ENCODE assay signal across 12 mouse cellular contexts in genomic region chr19:23353881-23354401, GRCm38 (mm10).
DNase-seq lines count a peak whose midpoint lies in the region; ATAC-seq lines count a peak whose summit lies in the region.
"Had no signal": no experiment of that assay in that cellular context is flagged by ENCODE, and none has a peak within 500 bp of the region (broad histone marks: within the 10 kb centered on the region; RNA-seq: fewer than 3 reads in every experiment).

No protein-coding gene starts in this region.

- no peak for ATAC-seq in heart, embryonic 12.5 days (ENCODE audit: insufficient number of reproducible peaks, low FRiP score)
- 0 out of 2 replicates have a peak, but pooled peaks have one; percentile 54 for ATAC-seq in heart, embryonic 14.5 days (ENCODE audit: insufficient number of reproducible peaks, insufficient read depth, low FRiP score, low read depth)
- peak; percentile 69; the same call in 1 of the 2 replicates for ATAC-seq in kidney, embryonic 15.5 days (replicated peaks; ENCODE audit: low FRiP score)
- ATAC-seq: forebrain, postnatal 0 days had no signal

- no peaks in the 10 kb centered on the region for H3K9me3 ChIP-seq in heart, embryonic 12.5 days (replicated peaks)
- no peaks in the 10 kb centered on the region for H3K9me3 ChIP-seq in heart, embryonic 14.5 days (ENCODE audit: control insufficient read depth, low read length)
- no peaks in the 10 kb centered on the region for H3K9me3 ChIP-seq in kidney, embryonic 15.5 days (replicated peaks)
- H3K9me3 ChIP-seq: hindbrain, embryonic 15.5 days; neural tube, embryonic 12.5 days had no signal

- H3K27ac ChIP-seq in heart, embryonic 12.5 days (ENCODE audit: poor library complexity, severe bottlenecking): no peak overlapping the region
- H3K27ac ChIP-seq in heart, embryonic 14.5 days (replicated peaks in 1 of 2; ENCODE audit: control insufficient read depth in 1 of 2, insufficient read depth in 1 of 2, low read depth in 2 of 2, low read length in 2 of 2): no peak overlapping the region; a peak in 1 of 4 replicates
- peak overlapping the region; percentile 80 for H3K27ac ChIP-seq in kidney, embryonic 15.5 days
- H3K27ac ChIP-seq: hindbrain, embryonic 15.5 days; neural tube, embryonic 12.5 days had no signal

- H3K36me3 ChIP-seq in heart, embryonic 12.5 days: no peaks in the 10 kb centered on the region
- no peaks in the 10 kb centered on the region for H3K36me3 ChIP-seq in heart, embryonic 14.5 days (ENCODE audit: control insufficient read depth, insufficient read depth, low read length)
- no peaks in the 10 kb centered on the region for H3K36me3 ChIP-seq in kidney, embryonic 15.5 days
- H3K36me3 ChIP-seq: hindbrain, embryonic 15.5 days; neural tube, embryonic 12.5 days had no signal

- no peak overlapping the region for H3K4me2 ChIP-seq in heart, embryonic 12.5 days
- no peak overlapping the region for H3K4me2 ChIP-seq in heart, embryonic 14.5 days (ENCODE audit: low read length)
- no peak overlapping the region for H3K4me2 ChIP-seq in kidney, embryonic 15.5 days
- H3K4me2 ChIP-seq: hindbrain, embryonic 15.5 days; neural tube, embryonic 12.5 days had no signal

- WGBS in heart, embryonic 12.5 days: 37% methylated on average over 9 of the region's 9 CpGs
- WGBS in heart, embryonic 14.5 days: 41% methylated on average over 9 of the region's 9 CpGs
- WGBS in kidney, embryonic 15.5 days: 49% methylated on average over 9 of the region's 9 CpGs

- H3K4me3 ChIP-seq in heart, embryonic 12.5 days: no peak overlapping the region
- no peak overlapping the region for H3K4me3 ChIP-seq in heart, embryonic 14.5 days (ENCODE audit: control insufficient read depth in 1 of 2, insufficient read depth in 1 of 2, low read depth in 1 of 2, low read length in 2 of 2)
- no peak overlapping the region for H3K4me3 ChIP-seq in kidney, embryonic 15.5 days (replicated peaks)
- H3K4me3 ChIP-seq: hindbrain, embryonic 15.5 days; neural tube, embryonic 12.5 days had no signal

- peak; percentile 98 for DNase-seq in heart, adult 11 months
- peak; percentile 7 for DNase-seq in ovary, postnatal 14 days (ENCODE audit: low spot score)
- no peak for DNase-seq in spleen, postnatal 36 days (ENCODE audit: low spot score in 2 of 2)
- no peak for DNase-seq in thymus, postnatal 0 days (ENCODE audit: low spot score)
- no peak for DNase-seq in adrenal gland, adult 2 months
- DNase-seq: forebrain, postnatal 0 days; left cerebral cortex, postnatal 4 days had no signal

- no peaks in the 10 kb centered on the region for H3K27me3 ChIP-seq in heart, embryonic 12.5 days (replicated peaks)
- H3K27me3 ChIP-seq in heart, embryonic 14.5 days (ENCODE audit: control insufficient read depth, insufficient read depth, low read length): no peaks in the 10 kb centered on the region
- no peaks in the 10 kb centered on the region for H3K27me3 ChIP-seq in kidney, embryonic 15.5 days
- H3K27me3 ChIP-seq: hindbrain, embryonic 15.5 days; neural tube, embryonic 12.5 days had no signal

- no peak overlapping the region for H3K9ac ChIP-seq in heart, embryonic 12.5 days
- H3K9ac ChIP-seq in heart, embryonic 14.5 days (ENCODE audit: low read length): no peak overlapping the region
- H3K9ac ChIP-seq in kidney, embryonic 15.5 days: no peak overlapping the region
- H3K9ac ChIP-seq: forebrain, postnatal 0 days; hindbrain, embryonic 15.5 days; neural tube, embryonic 12.5 days had no signal

- peaks cover 5% of the 10 kb centered on the region for H3K4me1 ChIP-seq in heart, embryonic 12.5 days (replicated peaks)
- H3K4me1 ChIP-seq in heart, embryonic 14.5 days (ENCODE audit: control insufficient read depth in 2 of 2, insufficient read depth in 2 of 2, low read length in 2 of 2): peaks cover 0 to 5% of the 10 kb centered on the region in 2 experiments; a peak in 2 of 4 replicates
- peaks cover 29% of the 10 kb centered on the region for H3K4me1 ChIP-seq in kidney, embryonic 15.5 days
- H3K4me1 ChIP-seq: hindbrain, embryonic 15.5 days; neural tube, embryonic 12.5 days had no signal

Comparison
In these comparisons a context has a peak if more than half of its experiments do, and no peak if none do; other contexts are left out.
1. DNase-seq: peak in heart, adult 11 months (single experiment) and ovary, postnatal 14 days (single experiment); none in spleen, postnatal 36 days (0 of 2), thymus, postnatal 0 days (single experiment) and adrenal gland, adult 2 months (single experiment).